Mouse (Mus musculus): ENCODE measurements around the gene Lrcol1. TPM values are rescaled to one million over a fixed set of nuclear protein-coding genes. Genes with fewer than 3 reads are reported as not detected.

Gene Lrcol1
- not detected in 2 replicates for polyA plus RNA-seq (2012)

GRCm38 (mm10) chr5:110344524-110344923 lies at the start of gene Lrcol1:
Lrcol1 (plus strand) TSS chr5:110344730.
- H3K4me1 ChIP-seq (ENCODE audit: control insufficient read depth), result peaks cover 10% of the 10 kb centered on the region
- peaks cover 44% of the 10 kb centered on the region for H3K27me3 ChIP-seq (ENCODE audit: control insufficient read depth)
- TF ChIP-seq TAL1 (IDR thresholded peaks at IDR 0.05; ENCODE audit: low read length) (no peak), GATA1 (IDR thresholded peaks at IDR 0.05; ENCODE audit: low read length) (no peak)
- H3K4me3 ChIP-seq (replicated peaks), result no peak within 1 kb of the TSS
- no peaks in the 10 kb centered on the region for H3K9me3 ChIP-seq (ENCODE audit: control insufficient read depth, low read length)
- peaks cover 5% of the 10 kb centered on the region for H3K36me3 ChIP-seq (ENCODE audit: control insufficient read depth)

GRCm38 (mm10) chr5:110296637-110297036 lies 47.9 kb upstream of the Lrcol1 start:
- no peak overlapping the region for H3K4me3 ChIP-seq (replicated peaks)
- peaks cover under 1% of the 10 kb centered on the region; the same call in 1 of the 2 replicates for H3K4me1 ChIP-seq (ENCODE audit: control insufficient read depth)
- H3K36me3 ChIP-seq (ENCODE audit: control insufficient read depth), result peaks cover 96% of the 10 kb centered on the region

GRCm38 (mm10) chr5:110300591-110300990 lies 43.9 kb upstream of the Lrcol1 start:
- H3K27me3 ChIP-seq (ENCODE audit: control insufficient read depth), result no peaks in the 10 kb centered on the region
- TF ChIP-seq GATA1 (IDR thresholded peaks at IDR 0.05; ENCODE audit: low read length), result no peak
- no peak for TF ChIP-seq TAL1 (IDR thresholded peaks at IDR 0.05; ENCODE audit: low read length)
- H3K36me3 ChIP-seq (ENCODE audit: control insufficient read depth), result peaks cover 99% of the 10 kb centered on the region
- H3K4me3 ChIP-seq (replicated peaks), result no peak overlapping the region
- no peaks in the 10 kb centered on the region for H3K9me3 ChIP-seq (ENCODE audit: control insufficient read depth, low read length)
- H3K4me1 ChIP-seq (ENCODE audit: control insufficient read depth), result no peaks in the 10 kb centered on the region

More at GRCm38 (mm10) chr5:110296637-110297036, 47.9 kb upstream of the Lrcol1 start:
- H3K9me3 ChIP-seq (ENCODE audit: control insufficient read depth, low read length), result no peaks in the 10 kb centered on the region
- no peak for TF ChIP-seq GATA1 (IDR thresholded peaks at IDR 0.05; ENCODE audit: low read length)
- no peak for TF ChIP-seq TAL1 (IDR thresholded peaks at IDR 0.05; ENCODE audit: low read length)
- H3K27me3 ChIP-seq (ENCODE audit: control insufficient read depth), result no peaks in the 10 kb centered on the region

- no peaks in the 10 kb centered on the region for H3K27me3 ChIP-seq (ENCODE audit: control insufficient read depth)
- H3K9me3 ChIP-seq (ENCODE audit: control insufficient read depth, low read length), result no peaks in the 10 kb centered on the region
- H3K4me1 ChIP-seq (ENCODE audit: control insufficient read depth), result no peaks in the 10 kb centered on the region
- TF ChIP-seq TAL1 (IDR thresholded peaks at IDR 0.05; ENCODE audit: low read length), result no peak
- TF ChIP-seq GATA1 (IDR thresholded peaks at IDR 0.05; ENCODE audit: low read length), result no peak
- peaks cover 99% of the 10 kb centered on the region for H3K36me3 ChIP-seq (ENCODE audit: control insufficient read depth)
- no peak overlapping the region for H3K4me3 ChIP-seq (replicated peaks)
These were observed 35.7 kb upstream of the Lrcol1 start for GRCm38 (mm10) chr5:110308861-110309260.

- Histone ChIP-seq H3K36me3 (ENCODE audit: control insufficient read depth) (peaks cover 96% of the 10 kb centered on the region), H3K27me3 (ENCODE audit: control insufficient read depth) (no peaks in the 10 kb centered on the region), H3K4me3 (replicated peaks) (no peak overlapping the region), H3K4me1 (ENCODE audit: control insufficient read depth) (no peaks in the 10 kb centered on the region), H3K9me3 (ENCODE audit: control insufficient read depth, low read length) (no peaks in the 10 kb centered on the region)
- TF ChIP-seq GATA1 (IDR thresholded peaks at IDR 0.05; ENCODE audit: low read length), result no peak
- no peak for TF ChIP-seq TAL1 (IDR thresholded peaks at IDR 0.05; ENCODE audit: low read length)
These were observed 31.4 kb upstream of the Lrcol1 start for GRCm38 (mm10) chr5:110313127-110313526.

- no peaks in the 10 kb centered on the region for H3K27me3 ChIP-seq (ENCODE audit: control insufficient read depth)
- H3K4me1 ChIP-seq (ENCODE audit: control insufficient read depth), result no peaks in the 10 kb centered on the region
- peaks cover 97% of the 10 kb centered on the region for H3K36me3 ChIP-seq (ENCODE audit: control insufficient read depth)
- H3K4me3 ChIP-seq (replicated peaks), result no peak overlapping the region
- H3K9me3 ChIP-seq (ENCODE audit: control insufficient read depth, low read length), result no peaks in the 10 kb centered on the region
- no peak for TF ChIP-seq TAL1 (IDR thresholded peaks at IDR 0.05; ENCODE audit: low read length)
- TF ChIP-seq GATA1 (IDR thresholded peaks at IDR 0.05; ENCODE audit: low read length), result no peak
These were observed 14.0 kb upstream of the Lrcol1 start for GRCm38 (mm10) chr5:110330508-110330907.

GRCm38 (mm10) chr5:110338792-110339191 lies 5.7 kb upstream of the Lrcol1 start:
- peaks cover 63% of the 10 kb centered on the region for H3K36me3 ChIP-seq (ENCODE audit: control insufficient read depth)

GRCm38 (mm10) chr5:110342648-110343284 lies 1.8 kb upstream of the Lrcol1 start, which contains the start of gene P2rx2:
P2rx2 (minus strand) TSS chr5:110343212.
- H3K9me3 ChIP-seq (ENCODE audit: control insufficient read depth, low read length), result no peaks in the 10 kb centered on the region
- H3K36me3 ChIP-seq (ENCODE audit: control insufficient read depth), result peaks cover 23% of the 10 kb centered on the region
- TF ChIP-seq GATA1 (IDR thresholded peaks at IDR 0.05; ENCODE audit: low read length) (no peak), TAL1 (IDR thresholded peaks at IDR 0.05; ENCODE audit: low read length) (no peak)
- H3K4me1 ChIP-seq (ENCODE audit: control insufficient read depth), result peaks cover 10% of the 10 kb centered on the region
- peaks cover 44% of the 10 kb centered on the region for H3K27me3 ChIP-seq (ENCODE audit: control insufficient read depth)
- H3K4me3 ChIP-seq (replicated peaks), result no peak within 1 kb of the TSS

More at GRCm38 (mm10) chr5:110338792-110339191, 5.7 kb upstream of the Lrcol1 start:
- Histone ChIP-seq H3K27me3 (ENCODE audit: control insufficient read depth) (peaks cover 27% of the 10 kb centered on the region), H3K4me3 (replicated peaks) (no peak overlapping the region), H3K9me3 (ENCODE audit: control insufficient read depth, low read length) (no peaks in the 10 kb centered on the region), H3K4me1 (ENCODE audit: control insufficient read depth) (peaks cover 10% of the 10 kb centered on the region)
- no peak for TF ChIP-seq GATA1 (IDR thresholded peaks at IDR 0.05; ENCODE audit: low read length)
- TF ChIP-seq TAL1 (IDR thresholded peaks at IDR 0.05; ENCODE audit: low read length), result no peak

- Histone ChIP-seq H3K4me1 (ENCODE audit: control insufficient read depth) (peaks cover 10% of the 10 kb centered on the region), H3K27me3 (ENCODE audit: control insufficient read depth) (peaks cover 44% of the 10 kb centered on the region), H3K4me3 (replicated peaks) (no peak overlapping the region), H3K9me3 (ENCODE audit: control insufficient read depth, low read length) (no peaks in the 10 kb centered on the region), H3K36me3 (ENCODE audit: control insufficient read depth) (no peaks in the 10 kb centered on the region)
- TF ChIP-seq TAL1 (IDR thresholded peaks at IDR 0.05; ENCODE audit: low read length) (no peak), GATA1 (IDR thresholded peaks at IDR 0.05; ENCODE audit: low read length) (no peak)
These were observed 1.0 kb downstream of the Lrcol1 start for GRCm38 (mm10) chr5:110345553-110345952.

All from erythroblast, embryonic 14.5 days (primary cell).